Mouse (Mus musculus) c-Kit-positive CD71-positive TER-119-positive erythroid progenitor cells, embryonic 14.5 days (primary cell): ENCODE measurements around the gene Idua.

Experiments
- DNase-seq: peaks from one replicate; pipeline ENCODE4 v3.0.0-alpha.2; 2013; ENCODE audit warnings: low spot score

The Idua gene

DNA sequence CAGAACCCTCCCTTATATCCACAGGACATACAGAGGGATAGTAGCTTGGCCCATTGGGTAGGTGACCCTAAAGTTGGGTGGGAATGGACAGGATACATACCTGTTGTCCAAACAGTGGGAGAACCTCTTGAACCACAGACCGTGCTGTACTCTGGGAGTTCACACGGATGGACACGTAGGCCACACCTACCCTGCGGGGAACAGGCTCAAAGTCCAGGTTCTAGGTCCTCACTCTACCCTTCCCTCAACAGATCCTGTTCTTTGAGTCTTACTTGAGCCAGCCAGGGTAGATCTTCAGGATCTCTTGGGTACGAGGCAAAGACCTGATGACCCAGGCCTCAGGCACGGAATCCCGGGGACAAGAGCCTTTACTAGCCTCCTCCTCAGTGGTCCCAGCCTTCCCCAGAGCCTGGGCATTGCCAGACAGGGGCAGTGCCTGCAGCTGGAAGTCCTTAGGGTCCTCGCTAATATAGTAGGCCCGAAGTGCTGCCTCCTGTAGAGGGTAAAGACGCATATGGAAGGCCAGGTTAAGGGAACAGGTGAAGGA is 5.6 kb upstream of the Idua start:
- DNase-seq = no peak

DNA sequence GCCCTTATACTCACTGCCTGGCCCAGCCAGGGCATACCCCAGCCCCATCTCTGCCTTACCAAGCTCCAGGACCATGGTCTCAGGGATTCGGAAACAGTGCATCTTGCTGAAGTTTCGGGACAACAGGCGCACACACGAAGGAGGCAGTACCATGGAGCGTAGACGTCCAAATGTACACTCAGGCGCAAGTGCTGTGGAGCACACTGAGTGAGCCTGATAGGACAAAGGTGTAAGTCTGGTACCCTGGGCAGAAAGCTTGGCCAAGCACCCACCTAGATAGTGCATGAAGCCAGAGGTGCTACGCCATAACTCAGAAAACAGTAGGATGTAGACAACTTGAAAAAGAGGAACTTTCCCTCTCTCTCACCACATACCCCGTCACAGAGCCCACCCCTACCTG is 4.8 kb upstream of the Idua start:
- no peak for DNase-seq

DNA sequence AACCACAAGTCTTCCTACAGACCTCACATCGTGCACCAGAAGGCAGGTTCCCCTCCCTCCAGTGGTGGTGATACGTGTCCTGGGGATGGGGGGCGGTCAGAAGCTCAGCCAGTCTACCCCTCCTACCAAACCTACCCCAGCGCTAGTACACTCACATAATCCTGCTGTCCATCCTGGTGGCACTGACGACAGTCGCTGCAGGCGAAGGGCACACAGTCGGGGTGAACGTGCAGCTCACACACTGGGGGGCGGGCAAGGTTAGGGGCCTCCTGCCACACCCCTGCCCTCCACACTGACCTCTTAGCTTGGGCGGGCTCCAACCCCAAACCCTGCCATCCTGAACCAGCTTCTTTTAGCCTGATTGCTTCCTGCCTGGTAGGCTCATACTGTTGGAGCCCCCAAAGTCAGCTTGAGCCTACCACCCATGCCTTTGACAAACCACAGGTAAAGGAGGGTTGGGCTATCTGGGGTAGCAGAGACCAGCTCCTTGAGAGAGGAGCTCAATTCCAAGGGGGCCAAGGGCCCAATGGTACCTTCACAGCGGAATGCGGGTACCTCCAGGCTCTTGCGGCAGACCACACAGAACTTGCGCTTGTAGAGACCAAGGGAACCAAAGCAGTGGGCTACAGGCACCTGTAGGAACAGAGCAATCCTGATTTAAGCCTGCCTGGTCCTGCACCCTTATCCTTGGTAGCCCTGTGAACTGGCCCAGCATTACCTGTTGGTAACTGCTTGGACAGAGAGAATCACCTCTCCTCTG is 4.1 kb upstream of the Idua start:
- no peak for DNase-seq

DNA sequence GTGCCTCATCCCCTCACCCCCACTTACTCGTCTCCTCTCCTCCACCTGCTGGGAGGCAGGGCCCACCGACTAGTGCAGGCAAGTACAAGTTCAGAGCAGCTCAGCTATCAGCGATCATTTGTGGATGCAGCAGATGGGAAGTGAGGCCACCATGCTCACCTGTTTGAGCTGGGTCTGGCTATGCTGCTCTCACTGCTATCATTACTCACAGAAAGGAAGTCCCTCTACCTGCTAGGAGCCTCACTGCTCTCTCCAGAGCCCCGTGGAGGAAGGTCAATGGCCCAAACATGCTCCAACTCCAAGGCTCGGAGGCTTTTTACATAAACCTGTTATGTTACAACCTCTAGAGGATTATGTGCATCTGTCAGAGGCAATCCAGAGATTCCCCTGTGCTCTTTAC is 2.7 kb upstream of the Idua start:
- DNase-seq = no peak

DNA sequence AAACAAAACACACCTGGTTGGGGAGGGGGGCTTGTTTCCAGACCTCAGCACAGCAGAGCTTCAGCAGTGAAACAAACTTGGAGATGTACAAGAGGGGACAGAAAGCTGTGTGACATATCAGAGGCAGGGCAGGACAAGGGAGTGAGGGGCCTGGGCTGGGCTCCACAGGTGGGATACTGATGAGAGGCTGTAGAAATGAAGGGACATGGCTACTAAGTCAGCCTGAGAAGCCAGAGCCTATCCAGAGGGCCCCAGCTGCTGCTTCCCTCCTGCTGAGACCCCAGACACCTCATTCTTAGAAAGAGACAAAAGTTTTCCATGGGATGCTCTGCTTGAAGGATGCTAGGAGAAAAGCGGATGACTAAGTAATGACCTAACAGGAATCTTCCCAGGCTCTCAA is 1.5 kb upstream of the Idua start:
- DNase-seq = no peak

DNA sequence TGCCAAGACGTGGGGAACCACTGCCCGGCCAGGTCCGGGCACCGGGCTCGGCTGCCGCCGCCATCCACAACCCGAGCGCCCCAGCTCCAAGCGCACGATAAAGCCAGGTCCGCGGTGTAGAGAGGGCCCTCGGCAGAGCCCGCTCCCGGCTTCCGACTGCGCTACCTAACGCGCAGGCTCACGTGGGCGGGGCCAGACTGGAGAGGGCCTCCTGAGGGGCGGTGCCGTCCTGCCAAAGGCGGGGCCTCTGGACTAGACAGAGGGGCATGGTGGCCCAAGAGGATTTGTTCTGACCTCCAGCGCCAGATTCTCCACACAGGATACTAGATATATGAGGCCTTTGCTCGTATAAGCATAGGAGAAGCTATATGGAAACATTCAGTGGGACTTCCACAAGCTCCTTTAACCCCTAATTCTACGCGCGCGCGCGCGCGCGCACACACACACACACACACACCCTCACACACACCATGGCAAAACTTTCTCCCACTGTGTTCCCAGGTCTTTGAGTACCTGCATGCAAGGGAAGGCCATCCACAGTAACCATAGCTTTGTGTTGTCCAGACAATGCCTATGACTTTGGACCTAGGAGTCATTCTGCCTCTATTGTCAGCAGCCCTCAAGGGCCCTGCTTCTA is 619 bp downstream of the Idua start:
- peak; percentile 89 for DNase-seq

DNA sequence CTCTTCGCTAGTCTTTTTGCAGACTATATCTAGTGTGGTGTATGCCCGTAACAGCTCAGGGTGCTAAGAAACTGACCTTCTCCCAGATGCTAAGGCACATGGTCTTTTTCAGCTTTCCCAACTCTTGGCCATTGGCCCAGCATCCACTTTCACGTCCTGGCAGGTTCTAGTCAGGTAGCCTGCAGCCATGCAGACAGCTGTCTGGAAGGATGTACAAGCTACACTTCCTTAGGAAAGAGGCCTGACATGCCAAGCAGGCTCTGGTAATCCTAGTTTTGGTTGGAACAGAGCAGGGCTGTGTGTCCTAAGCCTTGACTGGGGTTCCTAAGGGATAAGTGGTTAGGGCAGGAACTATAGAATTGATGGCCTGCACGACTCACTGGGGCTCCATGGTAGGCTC is 2.6 kb downstream of the Idua start:
- no peak for DNase-seq

DNA sequence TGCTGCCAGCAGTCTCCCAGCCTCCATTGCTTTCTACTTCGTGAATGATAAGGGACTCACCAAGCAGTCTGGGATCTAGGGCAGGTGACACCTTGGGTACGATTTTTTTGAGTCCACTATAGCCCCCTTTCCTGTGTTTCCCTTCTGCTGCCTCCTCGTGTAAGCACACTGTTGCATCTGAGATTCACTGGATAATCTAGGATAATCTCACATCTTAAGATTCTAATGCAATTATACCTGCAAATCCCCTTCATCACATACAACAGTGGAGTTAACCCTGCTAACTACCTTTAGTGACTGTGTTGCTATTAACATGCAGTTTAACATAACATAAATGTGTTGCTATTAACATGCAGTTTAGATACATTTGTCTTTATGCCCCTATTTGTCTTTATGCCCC is 4.9 kb downstream of the Idua start:
- DNase-seq = no peak

DNA sequence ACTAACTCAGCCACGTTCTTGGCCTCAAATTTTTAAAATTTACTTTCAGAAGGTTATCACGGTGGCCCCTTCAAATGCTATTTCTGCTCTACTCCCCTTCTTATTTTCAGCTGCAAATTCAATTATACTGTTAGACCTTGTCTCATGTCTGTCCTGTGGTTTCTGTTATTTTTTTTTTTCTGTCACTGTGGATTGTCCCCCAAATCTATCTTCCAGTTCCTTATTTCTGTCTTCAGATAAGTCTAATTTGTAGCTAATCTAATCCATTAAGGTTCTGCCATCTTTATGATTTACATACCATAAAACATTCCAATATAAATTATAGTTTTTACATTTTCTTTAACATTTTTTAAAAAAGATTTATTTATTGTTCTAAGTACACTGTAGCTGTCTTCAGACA is 7.2 kb downstream of the Idua start:
- DNase-seq = no peak

DNA sequence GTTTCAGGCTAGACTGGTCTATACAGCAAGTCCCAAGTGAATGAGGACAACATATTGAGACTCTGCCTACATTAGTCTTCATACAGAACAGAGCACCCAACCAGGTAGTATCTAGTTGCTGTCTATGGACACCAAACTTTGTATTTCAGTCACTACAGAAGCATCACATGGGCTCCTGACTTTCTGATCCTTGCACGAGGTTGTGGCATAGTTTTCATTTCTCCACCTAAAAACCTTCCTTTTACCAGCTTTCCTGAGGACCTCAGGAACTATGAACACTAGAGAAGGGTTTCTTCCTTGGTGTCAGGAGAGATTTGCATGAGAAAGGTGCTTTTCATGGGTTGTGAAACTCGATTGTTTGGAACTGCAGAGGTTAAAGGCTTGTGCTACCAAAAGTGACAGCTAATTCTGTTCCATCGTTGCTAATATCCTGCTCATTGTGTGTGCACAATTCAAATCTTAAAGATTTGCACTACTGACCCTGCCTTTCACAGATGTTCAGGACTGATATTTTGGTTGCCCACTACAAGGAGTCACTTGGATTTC is 8.3 kb downstream of the Idua start:
- DNase-seq = no peak

DNA sequence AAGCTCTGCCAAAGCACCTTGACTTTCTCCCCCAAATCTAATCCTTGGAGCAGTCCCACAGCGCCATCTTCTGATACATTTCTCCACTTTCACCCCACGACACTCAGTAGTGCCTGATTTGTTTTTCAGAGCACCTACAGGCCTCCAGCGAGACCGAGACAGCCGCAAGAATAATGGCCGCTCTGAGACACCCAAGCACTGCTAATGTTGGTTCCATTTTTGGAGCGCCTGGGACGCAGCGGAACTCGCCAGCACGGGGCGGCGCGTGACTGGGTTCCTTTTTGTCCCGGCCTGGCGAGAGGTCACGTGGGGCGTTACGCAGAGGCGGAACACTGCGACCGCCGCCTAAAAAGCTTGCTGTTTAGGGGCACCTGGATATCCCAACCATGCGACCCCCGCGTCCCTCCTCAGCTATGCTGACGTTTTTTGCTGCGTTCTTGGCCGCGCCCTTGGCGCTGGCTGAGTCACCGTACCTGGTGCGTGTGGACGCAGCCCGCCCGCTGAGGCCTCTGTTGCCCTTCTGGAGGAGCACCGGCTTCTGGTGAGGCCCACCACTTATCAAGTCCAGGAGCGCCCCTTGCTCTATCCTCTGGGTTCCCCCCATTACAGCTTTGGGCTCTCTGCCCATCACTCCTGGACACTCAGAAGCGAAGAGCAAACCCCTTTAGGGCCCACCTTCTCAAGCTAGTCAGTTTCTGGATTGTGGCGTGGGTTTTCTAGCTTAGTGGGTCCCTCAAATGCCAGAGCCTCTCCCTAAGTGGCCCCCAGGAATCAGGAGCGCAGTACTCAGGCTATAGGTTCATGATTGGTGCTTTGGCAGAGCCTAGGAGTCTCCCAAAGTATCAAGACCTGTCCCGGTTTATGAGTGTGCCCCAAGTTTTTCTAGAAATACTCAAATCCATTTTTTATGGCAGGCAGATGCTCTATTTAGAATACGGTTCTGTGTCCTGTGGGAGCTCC is 9.1 kb downstream of the Idua start, which contains the start of gene Dgkq:
TSS of gene Dgkq (minus strand) at position 696 of the 960 bp plus-strand sequence.
- peak; percentile 85 for DNase-seq

DNA sequence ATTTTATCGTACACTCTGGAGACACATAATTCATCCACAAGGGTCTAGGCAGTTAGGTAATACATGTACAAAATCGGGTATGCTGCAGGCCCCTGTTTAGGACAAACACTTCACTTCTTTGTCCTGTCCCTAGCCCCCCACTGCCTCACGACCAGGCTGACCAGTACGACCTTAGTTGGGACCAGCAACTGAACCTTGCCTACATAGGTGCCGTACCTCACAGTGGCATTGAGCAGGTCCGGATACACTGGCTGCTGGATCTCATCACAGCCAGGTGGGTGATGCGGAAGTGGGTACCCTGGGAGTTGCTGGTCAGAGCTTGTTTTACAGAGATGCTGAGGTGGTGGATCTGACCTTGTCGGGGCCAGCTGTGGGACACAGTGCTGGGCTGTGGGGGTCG is 9.9 kb downstream of the Idua start:
- no peak for DNase-seq

DNA sequence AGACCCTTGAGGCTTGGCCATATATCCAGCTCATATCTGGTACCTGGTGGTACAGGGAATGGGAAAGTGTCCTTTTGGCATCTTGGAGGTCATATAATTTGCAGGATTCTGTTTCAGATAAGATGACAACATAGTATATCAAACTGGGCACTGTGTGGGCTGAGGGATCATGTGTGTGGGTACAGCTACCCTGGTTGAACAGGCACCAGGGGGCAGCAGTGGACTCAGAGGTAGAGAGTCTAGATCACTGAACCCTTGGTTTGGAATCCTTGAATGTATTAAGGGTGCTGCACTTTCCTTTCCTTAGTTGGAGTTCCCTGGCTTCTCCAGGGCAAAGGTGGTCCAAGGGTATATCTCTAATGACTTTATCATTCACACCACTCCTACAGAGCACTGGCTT is 10.7 kb downstream of the Idua start:
- peak; percentile 72 for DNase-seq

DNA sequence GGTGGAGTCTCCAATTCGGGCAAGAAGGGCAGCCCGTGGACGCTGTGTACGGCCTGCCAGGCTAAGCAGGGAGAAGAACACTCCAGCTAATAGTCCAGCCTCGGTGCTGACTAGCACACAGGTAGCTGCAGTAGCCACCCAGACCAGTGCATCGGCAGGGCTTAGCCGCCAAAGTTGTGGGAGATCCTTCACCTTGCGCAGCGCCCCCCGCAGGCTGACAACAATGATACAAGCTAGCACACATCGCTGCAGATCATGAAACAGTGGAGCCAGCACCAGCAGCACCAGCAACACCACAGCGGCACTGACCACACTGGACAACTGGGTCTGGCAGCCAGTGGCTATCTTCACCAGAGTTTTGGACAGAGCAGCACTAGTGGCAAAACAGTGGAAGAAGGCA is 11.6 kb downstream of the Idua start:
- DNase-seq = no peak

DNA sequence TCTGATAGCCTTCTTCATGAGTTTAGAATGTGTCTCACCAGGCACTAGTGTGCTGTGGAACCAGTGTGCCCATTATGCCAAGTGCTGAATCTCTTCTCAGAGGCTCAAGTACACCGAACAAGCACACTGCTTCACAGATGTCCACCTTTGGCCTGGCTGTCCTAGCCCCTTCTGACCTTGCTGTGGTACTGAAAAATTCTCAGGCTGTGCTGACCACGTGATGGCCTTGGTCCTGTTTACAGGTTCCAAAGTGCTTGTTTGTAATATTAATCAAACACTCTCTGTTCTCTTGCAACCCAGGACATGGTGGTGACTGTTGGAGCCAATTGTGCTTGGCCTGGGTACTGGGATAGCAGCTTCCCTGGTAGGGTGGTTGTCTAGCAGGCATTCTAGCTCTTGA is 14.5 kb downstream of the Idua start:
- DNase-seq = no peak

DNA sequence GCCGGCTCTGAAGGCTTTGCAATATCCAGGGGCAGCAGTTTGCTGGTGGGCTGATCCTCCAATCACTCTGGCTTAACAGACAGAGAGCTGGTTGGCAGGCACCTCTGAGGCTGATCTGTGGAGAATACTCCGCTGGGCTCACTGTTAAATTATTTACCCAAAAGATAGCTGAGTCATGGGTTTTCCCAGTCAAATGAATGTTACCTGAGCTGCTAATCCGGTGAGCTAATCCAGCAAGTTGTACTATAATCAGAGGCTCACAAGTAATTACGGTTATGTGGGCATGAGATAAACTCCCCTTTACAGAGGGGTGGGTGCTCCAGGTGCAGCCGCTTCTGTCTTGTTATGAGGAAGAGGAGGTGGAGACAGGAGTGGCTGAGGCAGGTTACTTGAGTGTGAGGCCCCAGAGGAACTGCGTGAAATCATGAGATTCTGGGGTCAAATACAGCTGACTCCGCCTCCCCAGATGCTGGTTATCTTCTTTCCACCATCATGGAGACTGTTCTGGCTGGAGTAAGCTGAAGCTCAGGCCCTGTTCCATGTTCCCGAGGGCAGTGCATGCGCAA is 15.2 kb downstream of the Idua start, which contains the start of gene Slc26a1:
TSS of gene Slc26a1 (minus strand) at position 319 of the 566 bp plus-strand sequence.
- DNase-seq = peak; percentile 79

DNA sequence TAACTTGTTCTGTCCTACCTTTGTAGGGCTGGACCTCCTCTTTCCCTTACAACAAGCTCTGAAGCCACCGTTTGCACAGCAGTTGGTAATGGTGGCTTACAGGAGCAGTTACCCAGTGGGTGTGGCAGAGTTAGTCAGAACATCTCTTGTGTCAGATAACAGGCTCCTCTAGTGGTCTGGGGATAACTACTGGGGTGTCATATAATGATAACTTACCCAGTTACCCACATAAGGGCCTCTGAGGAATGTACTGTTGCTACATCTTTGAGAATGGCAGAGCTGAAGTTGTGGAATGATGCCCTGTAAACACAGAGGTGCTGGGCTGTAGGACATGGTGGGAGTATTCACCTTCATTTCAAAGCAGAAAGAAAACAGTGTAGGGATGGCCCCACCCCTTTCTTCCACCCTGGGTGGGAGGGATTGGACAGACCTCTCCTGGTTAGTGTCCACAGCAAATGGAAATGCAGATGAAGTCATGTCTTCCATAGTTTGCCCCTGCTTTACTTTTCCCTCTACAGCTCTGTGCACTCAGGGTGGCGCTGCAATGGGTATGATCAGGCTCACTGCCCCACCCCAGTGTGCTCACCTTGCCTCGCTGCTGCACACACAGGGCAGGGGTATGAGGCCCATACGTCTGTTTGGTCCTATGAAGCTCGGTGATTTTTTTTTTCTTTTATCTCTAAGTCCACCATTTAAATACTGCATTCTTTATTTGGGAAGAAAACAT is 16.8 kb downstream of the Idua start:
- DNase-seq = peak; percentile 72

DNA sequence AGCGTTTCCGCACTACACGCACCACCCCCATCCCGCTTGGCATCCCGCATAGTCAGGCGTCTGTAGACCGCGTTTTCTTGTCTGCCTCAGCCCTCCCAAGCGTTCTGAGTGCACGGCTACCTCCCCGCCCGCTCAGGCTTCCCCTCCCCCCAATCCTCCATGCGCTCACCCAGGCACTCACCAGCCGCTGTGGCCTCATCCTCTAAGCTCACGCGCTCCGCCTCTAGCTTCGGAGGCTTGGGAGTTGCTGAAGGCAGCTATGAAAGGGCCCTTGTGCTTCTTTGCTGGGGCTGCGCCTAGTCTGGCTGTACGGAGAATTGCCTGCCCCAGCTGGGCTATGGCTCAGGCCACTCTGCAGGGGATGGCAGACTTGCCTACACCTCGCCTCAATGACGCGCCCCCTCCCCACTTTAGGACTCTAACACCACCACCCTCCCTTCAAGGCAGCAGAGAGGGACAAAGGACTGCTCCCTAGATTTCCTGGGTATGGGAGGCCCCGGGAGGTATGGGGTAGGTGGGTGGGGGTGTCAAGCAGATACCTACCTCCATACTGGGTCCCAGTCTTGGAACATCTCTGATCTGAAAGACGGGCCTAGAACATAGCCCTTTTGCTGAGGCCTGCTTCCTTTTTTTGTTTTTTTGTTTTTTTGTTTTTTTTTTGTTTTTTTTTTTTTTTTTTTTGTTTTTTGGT is 17.6 kb downstream of the Idua start:
- peak; percentile 59 for DNase-seq

DNA sequence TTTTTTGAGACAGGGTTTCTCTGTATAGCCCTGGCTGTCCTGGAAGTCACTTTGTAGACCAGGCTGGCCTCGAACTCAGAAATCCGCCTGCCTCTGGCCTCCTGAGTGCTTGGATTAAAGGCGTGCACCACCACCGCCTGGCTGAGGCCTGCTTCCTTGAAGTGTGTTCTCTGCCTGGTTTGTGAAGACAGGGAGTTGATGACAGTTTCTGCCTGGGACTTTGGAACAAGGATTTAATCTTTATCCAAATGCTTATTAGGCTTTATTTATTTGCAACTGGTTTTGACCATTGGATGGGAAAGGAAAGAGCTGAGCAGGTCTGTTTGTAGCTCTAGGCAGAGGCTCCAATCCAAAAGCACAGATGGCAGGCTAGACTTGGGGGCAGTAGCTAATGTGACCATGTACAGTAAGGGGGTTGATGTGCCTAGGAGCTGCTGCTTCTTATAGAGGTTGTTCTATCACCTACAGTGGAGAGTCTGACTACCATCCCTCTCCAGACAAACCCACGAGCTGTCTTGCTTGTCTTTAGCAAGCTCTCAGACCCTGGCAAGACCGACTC is 18.2 kb downstream of the Idua start:
- no peak for DNase-seq

DNA sequence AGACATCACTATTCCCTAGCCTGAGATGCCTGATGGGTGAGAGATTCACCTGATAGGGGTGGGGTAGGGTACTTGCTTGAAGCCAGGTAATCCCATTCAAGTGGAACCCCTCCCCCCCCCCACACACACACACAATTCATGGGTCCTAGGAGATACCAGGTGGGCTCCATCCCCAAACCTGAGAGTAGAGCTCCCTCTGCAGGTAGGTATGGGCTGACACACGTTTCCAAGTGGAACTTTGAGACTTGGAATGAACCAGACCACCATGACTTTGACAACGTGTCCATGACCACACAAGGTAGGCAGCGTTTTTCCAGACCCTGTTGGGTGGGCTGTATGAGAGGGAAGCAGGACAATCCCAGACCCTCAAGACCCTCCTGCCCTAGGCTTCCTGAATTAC is 19.8 kb downstream of the Idua start:
- DNase-seq = no peak
